Mouse (Mus musculus): ENCODE data around the gene Rab25.

- TF ChIP-seq POLR2A (IDR thresholded peaks at IDR 0.05; ENCODE audit: insufficient read depth, low read length) (no peak), CTCF (IDR thresholded peaks at IDR 0.05; ENCODE audit: low read depth, low read length) (no peak), EP300 (IDR thresholded peaks at IDR 0.05; ENCODE audit: insufficient read depth, low read depth, low read length) (no peak)
Measured at GRCm38 (mm10) chr3:88505081-88505480, 43.0 kb downstream of the Rab25 start.

All from ES-Bruce4 (cell line).